Mouse (Mus musculus) lung, postnatal 0 days (tissue): ENCODE measurements around the gene Dscaml1.

ENCODE experiments used
- CTCF ChIP-seq: IDR thresholded peaks from 2 replicates; pipeline ENCODE4 v1.5.1; 2016; ENCODE audit warnings: antibody characterized with exemption, mild to moderate bottlenecking
- EP300 ChIP-seq: IDR thresholded peaks from 2 replicates; pipeline ENCODE4 v1.6.1; 2016; ENCODE audit warnings: antibody characterized with exemption, mild to moderate bottlenecking, control low read depth

GRCm38 (mm10) chr9:45589867-45590266 lies 163.4 kb downstream of the Dscaml1 start:
- TF ChIP-seq EP300 (no peak), CTCF (peak; percentile 81)
